Mouse (Mus musculus) lung, embryonic 15.5 days (tissue): Measurements from ENCODE around the gene Lmo2. TPM values are rescaled to one million over a fixed set of nuclear protein-coding genes. Genes with fewer than 3 reads are reported as not detected.
"Not testable (repeated sequence)": the region's sequence is repeated elsewhere in the genome, so short reads cannot be mapped to it uniquely, and the experiment has no call there.

Experiments used
- ATAC-seq: fragments of 200-750 bp; cut with Nextera tagmentation; 2 replicates; pipeline ENCODE4 v1.8.0; 2017; ENCODE audit warnings: moderate number of reproducible peaks, borderline replicate concordance; ENCODE audit not compliant: low FRiP score, low TSS enrichment; ENCODE audit errors: extremely low read depth
- H3K27ac ChIP-seq: fragments of 300-500 bp; sonication (generic); 2 replicates; pipeline ENCODE4 v1.5.1; 2015; ENCODE audit warnings: moderate library complexity, mild to moderate bottlenecking, inconsistent platforms
- H3K27me3 ChIP-seq: fragments of 300-500 bp; sonication (generic); 2 replicates; pipeline ENCODE4 v1.6.1; 2015; ENCODE audit warnings: inconsistent platforms
- H3K36me3 ChIP-seq: fragments of 300-500 bp; sonication (generic); 2 replicates; pipeline ENCODE4 v1.6.1; 2015; ENCODE audit warnings: inconsistent platforms
- H3K4me1 ChIP-seq: fragments of 300-500 bp; sonication (generic); 2 replicates; pipeline ENCODE4 v1.6.1; 2015; ENCODE audit warnings: inconsistent platforms
- H3K4me2 ChIP-seq: fragments of 300-500 bp; sonication (generic); 2 replicates; pipeline ENCODE4 v1.6.1; 2015; ENCODE audit warnings: inconsistent platforms, mild to moderate bottlenecking, moderate library complexity
- H3K4me3 ChIP-seq: fragments of 300-500 bp; sonication (generic); 2 replicates; pipeline ENCODE4 v1.5.1; 2015; ENCODE audit warnings: mild to moderate bottlenecking, inconsistent platforms
- H3K9ac ChIP-seq: fragments of 300-500 bp; sonication (generic); 2 replicates; pipeline ENCODE4 v1.6.1; 2015; ENCODE audit warnings: inconsistent platforms
- H3K9me3 ChIP-seq: fragments of 300-500 bp; sonication (generic); 2 replicates; pipeline ENCODE4 v1.6.1; 2016; ENCODE audit warnings: inconsistent platforms
- WGBS: fragments of 180-500 bp; shearing (Covaris S2); methylation state at CpG from one replicate; pipeline ENCODE4 v1.1.7; 2015; 5-methylcytosine and 5-hydroxymethylcytosine counted together
- polyA plus RNA-seq: library from polyadenylated mRNA; unstranded; fragments of >200 nt; fragmentation: Nextera tagmentation; extraction: Ambion mirVana; gene quantifications from 2 replicates; pipeline ENCODE4 v1.2.1, GENCODE M21; 2015

Gene Lmo2
- polyA plus RNA-seq, 1 experiment from 2014 or later: 35.1 TPM

DNA sequence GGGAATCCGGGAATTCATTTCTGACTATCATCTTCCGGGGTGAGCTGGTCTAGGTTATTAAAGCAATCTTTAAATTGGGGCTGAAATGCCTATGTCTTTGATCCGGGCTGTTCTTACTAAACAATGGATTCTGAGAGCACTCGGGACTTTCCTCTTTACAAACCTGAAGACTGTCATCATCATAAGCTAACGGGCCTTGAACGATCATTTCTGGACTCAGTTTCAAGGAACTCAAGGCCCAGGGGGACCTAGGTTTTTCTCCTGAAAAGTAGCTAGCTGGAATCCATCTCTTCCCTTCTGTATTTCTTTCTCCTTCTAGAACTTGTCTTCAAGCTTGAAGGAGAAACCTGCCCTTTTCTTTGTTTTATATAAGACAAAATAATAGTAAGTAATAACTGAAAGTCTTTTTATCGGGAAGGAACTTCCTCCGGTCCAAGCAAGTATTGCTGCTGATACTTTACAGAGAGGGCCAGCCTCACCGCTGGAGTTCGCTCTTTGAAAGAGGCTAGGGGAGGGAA, 11.2 kb downstream of the Lmo2 start:
- H3K9me3 ChIP-seq: no peaks in the 10 kb centered on the region
- H3K27ac ChIP-seq: peak overlapping the region; percentile 64
- H3K4me2 ChIP-seq: peak overlapping the region; percentile 98
- H3K27me3 ChIP-seq: peaks cover 49% of the 10 kb centered on the region
- 23% methylated on average over 10 of the region's 10 CpGs for WGBS
- peak overlapping the region; percentile 60 for H3K9ac ChIP-seq
- peak overlapping the region; percentile 79 for H3K4me3 ChIP-seq
- ATAC-seq: no peak
- H3K36me3 ChIP-seq: no peaks in the 10 kb centered on the region
- peaks cover 15% of the 10 kb centered on the region for H3K4me1 ChIP-seq

DNA sequence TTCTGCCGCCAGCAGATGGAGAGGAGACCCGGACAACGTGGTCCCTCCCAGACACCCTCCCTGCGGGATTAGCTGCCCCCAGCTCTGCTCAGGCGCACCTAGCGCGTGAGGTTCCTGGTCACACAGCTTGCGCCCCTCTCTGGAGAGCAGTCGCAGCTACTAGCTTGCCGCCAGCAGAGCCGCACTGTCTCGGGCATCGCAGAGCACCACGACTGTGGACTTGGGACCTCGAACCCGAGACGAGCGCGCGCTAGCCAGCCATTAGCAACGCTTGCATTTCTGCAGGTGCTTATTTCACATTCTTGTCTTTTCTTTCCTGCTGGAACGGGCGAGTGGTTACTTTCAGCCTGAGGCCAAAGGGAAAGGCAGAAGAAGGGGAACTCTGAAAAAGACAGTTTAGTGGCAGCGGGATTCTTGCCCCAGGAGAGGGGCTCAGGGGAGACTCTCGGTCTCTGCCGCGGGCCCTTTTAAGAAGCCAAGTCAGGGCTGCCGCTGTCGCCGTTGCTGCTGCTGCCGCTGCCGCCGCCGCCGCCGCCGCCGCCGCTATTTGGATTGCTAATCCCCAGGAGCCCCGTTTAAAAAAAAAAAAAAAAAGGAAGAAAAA, 11.8 kb downstream of the Lmo2 start:
- Histone ChIP-seq H3K9me3 (no peaks in the 10 kb centered on the region), H3K36me3 (no peaks in the 10 kb centered on the region), H3K4me3 (peak overlapping the region; percentile 79), H3K4me2 (peak overlapping the region; percentile 98), H3K9ac (peak overlapping the region; percentile 60), H3K27me3 (peaks cover 49% of the 10 kb centered on the region), H3K4me1 (peaks cover 15% of the 10 kb centered on the region), H3K27ac (peak overlapping the region; percentile 64)
- WGBS: under 1% methylated on average over 40 of the region's 40 CpGs
- ATAC-seq: peak; percentile 79

DNA sequence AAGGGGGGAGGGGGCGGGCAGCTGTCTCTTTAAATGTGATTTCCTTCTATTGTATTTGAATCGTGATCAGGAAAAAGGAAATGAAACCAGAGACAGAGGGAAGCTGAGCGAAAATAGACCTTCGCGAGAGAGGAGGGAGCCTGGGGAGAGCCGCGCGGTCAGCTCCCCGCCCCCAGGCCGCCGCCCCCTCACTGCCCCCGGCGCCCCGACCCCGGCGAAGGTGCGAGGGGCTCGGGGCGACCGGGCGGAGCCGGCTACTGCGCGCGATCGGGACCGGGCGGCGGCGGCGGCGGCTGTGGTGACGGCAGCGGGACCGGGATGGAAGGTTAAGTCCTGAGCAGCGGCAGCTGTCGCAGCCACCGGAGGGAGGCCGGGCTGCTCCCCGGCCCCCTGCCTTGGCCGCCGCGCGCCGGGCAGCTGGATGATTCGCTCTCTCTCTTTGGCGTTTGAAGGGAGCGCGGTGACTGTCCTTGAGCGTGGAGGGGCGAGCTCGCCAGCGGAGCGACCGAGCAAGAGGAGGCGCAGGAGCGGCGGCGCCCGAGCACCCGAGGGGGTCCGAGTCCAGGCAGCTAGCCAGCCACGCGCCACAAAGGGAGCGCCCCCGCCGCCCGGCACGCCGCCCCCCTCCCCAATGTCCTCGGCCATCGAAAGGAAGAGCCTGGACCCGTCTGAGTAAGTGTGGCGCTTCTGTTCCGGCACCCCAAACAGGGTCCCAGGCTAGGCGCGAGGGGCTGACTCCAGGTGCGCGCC, 12.4 kb downstream of the Lmo2 start:
- peak; percentile 63 for ATAC-seq
- Histone ChIP-seq H3K9ac (peak overlapping the region; percentile 60), H3K4me2 (peak overlapping the region; percentile 98), H3K36me3 (no peaks in the 10 kb centered on the region), H3K4me3 (peak overlapping the region; percentile 79), H3K9me3 (no peaks in the 10 kb centered on the region), H3K4me1 (peaks cover 15% of the 10 kb centered on the region), H3K27ac (peak overlapping the region; percentile 73), H3K27me3 (peaks cover 49% of the 10 kb centered on the region)
- WGBS: under 1% methylated on average over 78 of the region's 79 CpGs

DNA sequence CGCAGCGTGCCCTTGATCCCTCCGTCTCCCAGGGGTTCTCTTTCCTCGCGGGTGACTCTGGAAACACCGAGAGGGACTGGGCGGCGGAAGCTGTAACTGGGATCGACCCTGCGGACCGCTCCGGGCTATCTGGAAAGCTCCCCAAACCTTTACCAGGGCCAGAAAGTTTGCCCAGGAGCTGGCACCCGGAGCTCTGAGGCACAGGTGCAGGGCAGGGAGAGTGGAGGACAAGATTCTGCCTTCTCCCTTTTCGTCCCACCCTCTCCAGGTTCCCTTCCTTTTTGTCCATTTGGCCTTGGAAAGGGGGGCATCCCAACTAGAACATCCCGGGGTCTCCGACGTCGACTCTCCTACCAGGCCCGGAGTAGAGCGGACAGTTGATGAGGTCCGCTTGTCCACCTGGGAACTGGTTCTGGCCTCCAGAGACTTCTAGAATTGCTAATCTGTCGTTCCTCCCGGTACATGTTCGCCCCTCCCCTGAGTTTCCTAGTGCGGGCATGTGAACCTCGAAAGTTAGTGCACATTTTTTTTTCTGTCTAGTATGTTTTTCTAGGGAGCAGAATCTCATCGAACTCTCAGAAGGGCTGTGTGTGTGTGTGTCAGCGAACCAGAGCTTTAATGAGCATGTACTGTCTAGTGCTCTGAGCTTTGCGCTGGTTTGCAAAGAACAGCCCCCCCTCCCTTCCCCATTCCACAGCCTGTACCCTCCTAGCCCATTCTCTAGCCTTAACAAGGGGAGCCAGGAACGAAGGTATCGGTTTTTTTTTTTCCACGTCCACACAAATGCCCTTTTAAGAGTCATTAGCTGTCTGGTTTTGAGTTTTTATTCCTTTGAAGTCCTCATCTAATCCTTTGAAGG, 13.2 kb downstream of the Lmo2 start:
- H3K27ac ChIP-seq: peak overlapping the region; percentile 73
- peaks cover 15% of the 10 kb centered on the region for H3K4me1 ChIP-seq
- H3K9ac ChIP-seq: peak overlapping the region; percentile 60
- no peaks in the 10 kb centered on the region for H3K36me3 ChIP-seq
- peak overlapping the region; percentile 79 for H3K4me3 ChIP-seq
- WGBS: 2% methylated on average over 32 of the region's 32 CpGs
- H3K4me2 ChIP-seq: peak overlapping the region; percentile 98
- no peaks in the 10 kb centered on the region for H3K9me3 ChIP-seq
- H3K27me3 ChIP-seq: peaks cover 49% of the 10 kb centered on the region
- ATAC-seq: peak; percentile 16; the same call in 1 of the 2 replicates

DNA sequence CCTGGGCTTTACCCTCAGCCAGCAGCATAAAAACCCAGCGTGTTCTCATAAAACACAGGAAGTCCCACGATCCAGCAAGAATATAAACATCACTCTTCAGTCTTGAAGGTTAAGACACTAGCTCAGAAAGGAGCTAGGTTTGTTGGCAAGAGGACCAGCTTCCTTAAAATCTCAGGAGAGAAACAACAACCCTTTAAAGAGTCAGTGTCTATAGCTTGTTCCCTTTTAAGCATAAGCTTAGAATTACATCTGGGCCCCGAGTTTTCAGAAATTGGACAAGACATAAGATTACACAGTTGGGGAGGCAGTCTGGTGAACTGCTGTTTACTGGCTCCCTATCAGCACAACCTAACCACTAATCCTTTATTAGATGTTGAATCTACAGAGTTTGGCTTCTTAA, 14.1 kb downstream of the Lmo2 start:
- ATAC-seq: no peak
- Histone ChIP-seq H3K4me1 (peaks cover 15% of the 10 kb centered on the region), H3K9me3 (no peaks in the 10 kb centered on the region), H3K4me3 (peak overlapping the region; percentile 79), H3K27me3 (peaks cover 49% of the 10 kb centered on the region), H3K36me3 (no peaks in the 10 kb centered on the region), H3K4me2 (peak overlapping the region; percentile 98), H3K9ac (0 out of 2 replicates have a peak overlapping the region, but pooled peaks have one; percentile 2), H3K27ac (no peak overlapping the region)
- WGBS: 13% methylated on average over 3 of the region's 3 CpGs

DNA sequence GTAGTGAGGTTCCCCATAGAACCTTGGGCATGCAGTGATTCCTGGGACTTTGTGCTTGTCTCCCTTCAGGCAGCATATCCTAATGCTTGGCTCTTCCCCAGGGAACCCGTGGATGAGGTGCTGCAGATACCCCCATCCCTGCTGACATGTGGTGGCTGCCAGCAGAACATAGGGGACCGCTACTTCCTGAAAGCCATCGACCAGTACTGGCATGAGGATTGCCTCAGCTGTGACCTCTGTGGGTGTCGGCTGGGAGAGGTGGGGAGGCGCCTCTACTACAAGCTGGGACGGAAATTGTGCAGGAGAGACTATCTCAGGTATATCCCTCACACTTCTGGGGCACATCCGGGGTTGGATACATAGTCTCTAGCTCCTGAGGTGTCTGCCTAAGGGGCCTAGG, 18.1 kb downstream of the Lmo2 start:
- Histone ChIP-seq H3K36me3 (no peaks in the 10 kb centered on the region), H3K4me3 (no peak overlapping the region), H3K9ac (no peak overlapping the region), H3K27ac (no peak overlapping the region), H3K4me2 (no peak overlapping the region), H3K4me1 (peaks cover 2% of the 10 kb centered on the region; the same call in 1 of the 2 replicates), H3K9me3 (no peaks in the 10 kb centered on the region), H3K27me3 (peaks cover 18% of the 10 kb centered on the region)
- ATAC-seq: no peak
- WGBS: 52% methylated on average over 7 of the region's 7 CpGs

DNA sequence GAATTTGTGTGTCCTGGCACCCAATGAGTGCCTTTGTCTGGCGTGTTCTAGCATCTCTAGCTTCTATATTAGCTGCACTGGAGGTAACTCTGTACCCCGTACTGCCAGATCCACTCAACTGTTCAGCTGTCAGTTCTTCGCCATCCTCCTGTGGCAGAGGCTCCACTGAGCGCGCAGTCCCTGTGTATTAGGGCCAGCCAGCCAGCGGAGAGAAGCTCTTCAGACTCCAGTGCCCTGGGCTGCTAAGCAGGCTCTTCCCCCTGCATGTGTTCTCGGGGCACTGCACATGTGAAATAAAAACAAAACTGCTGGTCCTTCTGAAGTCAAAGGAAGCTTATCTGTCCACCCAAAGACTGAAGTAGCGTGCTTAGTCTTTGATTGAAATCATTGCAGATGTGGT, 19.4 kb downstream of the Lmo2 start:
- ATAC-seq: no peak
- H3K27me3 ChIP-seq: peaks cover 7% of the 10 kb centered on the region; the same call in 1 of the 2 replicates
- WGBS: 69% methylated on average over 8 of the region's 8 CpGs

DNA sequence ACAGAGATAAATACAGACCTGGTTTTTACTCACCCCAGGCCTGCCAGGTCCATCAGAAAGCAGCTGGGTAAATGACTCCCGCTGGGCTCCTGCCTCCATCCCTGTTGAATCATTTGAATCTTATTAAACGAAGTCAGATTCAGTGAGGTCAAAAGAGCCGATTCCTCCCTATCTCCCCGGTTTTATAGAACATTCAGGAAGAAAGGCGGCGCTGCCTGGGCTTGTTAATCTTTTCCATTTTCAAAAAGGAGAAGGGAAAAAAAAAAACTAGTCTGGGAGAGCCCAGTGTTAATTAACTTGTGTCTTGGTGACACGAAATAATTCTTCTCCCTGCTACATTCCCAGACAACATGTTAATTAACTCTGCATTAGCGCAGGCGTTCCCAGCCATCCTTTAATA, 19.9 kb downstream of the Lmo2 start:
- Histone ChIP-seq H3K27ac (no peak overlapping the region), H3K4me3 (no peak overlapping the region), H3K9me3 (no peaks in the 10 kb centered on the region), H3K4me2 (no peak overlapping the region), H3K9ac (no peak overlapping the region), H3K4me1 (no peaks in the 10 kb centered on the region), H3K36me3 (no peaks in the 10 kb centered on the region), H3K27me3 (peaks cover 2% of the 10 kb centered on the region; the same call in 1 of the 2 replicates)
- ATAC-seq: no peak
- 56% methylated on average over 9 of the region's 9 CpGs for WGBS

More for the DNA sequence above, 19.4 kb downstream of the Lmo2 start:
- no peak overlapping the region for H3K4me3 ChIP-seq
- no peaks in the 10 kb centered on the region for H3K36me3 ChIP-seq
- H3K4me1 ChIP-seq: no peaks in the 10 kb centered on the region
- H3K27ac ChIP-seq: no peak overlapping the region
- H3K9ac ChIP-seq: no peak overlapping the region
- H3K9me3 ChIP-seq: no peaks in the 10 kb centered on the region
- no peak overlapping the region for H3K4me2 ChIP-seq

DNA sequence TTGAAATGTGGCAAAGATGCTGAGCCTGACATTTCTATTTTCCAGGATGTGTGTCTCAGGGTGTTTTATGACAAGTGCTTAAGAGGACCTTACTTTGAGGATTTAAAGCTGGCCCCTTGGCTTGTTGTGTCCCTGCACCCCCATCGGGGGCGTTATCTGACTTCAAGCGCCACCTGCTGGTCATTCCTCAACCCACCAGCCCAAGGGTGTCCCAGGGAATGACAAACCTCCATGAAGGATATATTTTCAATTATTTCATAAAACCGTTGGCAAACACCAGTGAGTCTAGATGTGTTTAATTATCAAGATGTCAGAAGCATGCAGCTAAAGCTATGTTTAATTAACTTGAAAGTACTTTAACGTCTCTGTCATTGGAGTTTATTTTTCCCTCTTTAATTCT, 24.5 kb downstream of the Lmo2 start:
- Histone ChIP-seq H3K9me3 (no peaks in the 10 kb centered on the region), H3K4me3 (no peak overlapping the region), H3K27ac (no peak overlapping the region), H3K27me3 (peaks cover 4% of the 10 kb centered on the region; the same call in 1 of the 2 replicates), H3K4me2 (no peak overlapping the region), H3K9ac (no peak overlapping the region), H3K36me3 (no peaks in the 10 kb centered on the region), H3K4me1 (no peaks in the 10 kb centered on the region)
- WGBS: 6% methylated on average over 5 of the region's 5 CpGs
- no peak for ATAC-seq

DNA sequence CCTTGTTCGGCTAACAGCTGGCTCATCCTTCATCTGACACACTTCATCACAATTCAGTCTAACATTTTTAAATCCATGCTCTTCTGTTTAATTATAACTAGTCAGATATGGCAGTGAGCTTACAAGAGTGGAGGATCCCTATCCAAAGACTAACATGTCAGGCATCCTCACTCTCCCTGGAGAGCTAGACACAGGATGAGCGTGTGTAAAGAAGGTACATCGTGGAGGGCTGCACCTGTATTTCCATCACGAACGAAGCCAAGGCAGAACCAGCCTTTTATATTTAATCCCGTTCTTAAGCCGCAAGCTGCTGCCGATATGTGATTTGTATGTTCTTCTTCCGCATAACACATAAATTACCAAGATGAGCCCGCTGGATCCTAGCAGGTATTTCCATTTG, 25.4 kb downstream of the Lmo2 start:
- Histone ChIP-seq H3K27me3 (peaks cover 4% of the 10 kb centered on the region; the same call in 1 of the 2 replicates), H3K9me3 (no peaks in the 10 kb centered on the region), H3K4me2 (no peak overlapping the region), H3K9ac (no peak overlapping the region), H3K4me1 (no peaks in the 10 kb centered on the region), H3K36me3 (no peaks in the 10 kb centered on the region), H3K27ac (no peak overlapping the region), H3K4me3 (no peak overlapping the region)
- ATAC-seq: no peak
- WGBS: 85% methylated on average over 10 of the region's 10 CpGs

DNA sequence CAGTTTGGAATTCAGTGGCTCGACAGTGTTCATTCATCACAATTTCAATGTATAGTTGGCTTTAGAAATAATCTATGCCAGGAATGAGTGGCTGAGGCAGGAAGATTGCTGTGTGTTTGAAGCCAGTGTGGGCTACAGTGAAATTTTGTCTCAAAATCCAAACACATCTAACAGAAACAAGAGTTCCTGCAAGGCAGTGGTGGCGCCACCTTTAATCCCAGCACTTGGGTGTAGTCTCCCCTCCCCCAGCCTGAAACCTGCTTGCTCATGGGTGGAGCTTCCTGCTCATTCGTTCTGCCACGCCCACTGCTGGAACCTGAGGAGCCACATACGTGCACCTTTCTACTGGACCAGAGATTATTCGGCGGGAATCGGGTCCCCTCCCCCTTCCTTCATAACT, 29.8 kb downstream of the Lmo2 start:
- ATAC-seq, H3K4me1 ChIP-seq, H3K4me2 ChIP-seq, H3K9me3 ChIP-seq, H3K27ac ChIP-seq, H3K27me3 ChIP-seq, H3K36me3 ChIP-seq, H3K4me3 ChIP-seq, H3K9ac ChIP-seq: not testable (repeated sequence)
- WGBS: 59% methylated on average over 8 of the region's 8 CpGs
